Mouse (Mus musculus) splenic B cell, adult 2 months (primary cell): ENCODE data around the gene Vav2.

Source experiments
- DNase-seq: peaks from one replicate; pipeline ENCODE4 v3.0.0-alpha.2; 2011; ENCODE audit warnings: low read depth, low spot score
- H3K27me3 ChIP-seq: 2 replicates; pipeline ENCODE4 v1.6.1; 2012; ENCODE audit warnings: mild to moderate bottlenecking, low read length, moderate library complexity, mixed read lengths; ENCODE audit not compliant: control insufficient read depth, poor library complexity, insufficient read depth, severe bottlenecking
- H3K36me3 ChIP-seq: 2 replicates; pipeline ENCODE4 v1.6.1; 2012; ENCODE audit warnings: mild to moderate bottlenecking, low read length, moderate library complexity, mixed read lengths; ENCODE audit not compliant: control insufficient read depth, poor library complexity, insufficient read depth, severe bottlenecking

The Vav2 gene

DNA sequence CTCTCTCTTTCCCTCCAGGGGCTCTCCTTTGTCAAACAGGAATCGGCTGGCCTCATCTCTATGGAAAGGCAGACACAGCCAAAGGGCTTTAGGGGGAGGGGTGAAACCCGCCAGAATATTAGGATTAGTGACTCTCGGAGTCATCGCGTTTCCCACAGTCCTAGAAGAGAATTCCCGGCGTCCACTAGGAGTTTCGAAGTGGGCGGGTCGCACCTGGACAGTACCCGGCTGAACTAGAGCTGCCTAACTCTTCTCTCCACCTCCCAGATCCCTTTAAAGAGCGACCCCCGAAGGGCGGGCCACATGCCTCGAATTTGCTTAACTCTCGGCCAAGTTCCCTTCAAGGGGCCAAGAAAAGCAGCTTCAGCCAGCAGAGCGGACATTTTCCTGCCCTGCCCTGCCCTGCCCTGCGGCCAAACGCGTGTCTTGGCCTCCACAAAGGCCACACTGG is 1.6 kb downstream of the Vav2 start:
- no peaks in the 10 kb centered on the region for H3K27me3 ChIP-seq
- no peaks in the 10 kb centered on the region for H3K36me3 ChIP-seq
- DNase-seq = no peak

DNA sequence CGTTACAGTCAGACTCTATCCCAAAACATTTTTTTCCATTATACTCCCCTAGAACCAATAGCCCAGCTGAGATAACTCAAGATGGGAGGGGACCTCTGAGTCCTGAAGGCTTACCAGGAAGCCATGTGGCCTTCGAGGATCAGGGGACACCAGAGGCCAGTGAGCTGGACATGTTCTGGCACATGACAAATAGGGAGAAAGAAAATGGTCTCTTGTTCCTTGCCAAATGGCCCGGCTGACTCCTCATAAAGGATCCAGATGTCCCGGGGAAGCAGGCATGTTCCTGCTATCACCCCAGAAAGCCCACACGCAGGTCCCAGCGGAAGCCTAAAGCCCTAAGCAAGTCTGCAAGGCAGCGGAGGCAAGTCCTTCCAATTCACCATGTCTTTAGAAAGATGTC is 3.2 kb downstream of the Vav2 start:
- H3K36me3 ChIP-seq = no peaks in the 10 kb centered on the region
- no peak for DNase-seq

DNA sequence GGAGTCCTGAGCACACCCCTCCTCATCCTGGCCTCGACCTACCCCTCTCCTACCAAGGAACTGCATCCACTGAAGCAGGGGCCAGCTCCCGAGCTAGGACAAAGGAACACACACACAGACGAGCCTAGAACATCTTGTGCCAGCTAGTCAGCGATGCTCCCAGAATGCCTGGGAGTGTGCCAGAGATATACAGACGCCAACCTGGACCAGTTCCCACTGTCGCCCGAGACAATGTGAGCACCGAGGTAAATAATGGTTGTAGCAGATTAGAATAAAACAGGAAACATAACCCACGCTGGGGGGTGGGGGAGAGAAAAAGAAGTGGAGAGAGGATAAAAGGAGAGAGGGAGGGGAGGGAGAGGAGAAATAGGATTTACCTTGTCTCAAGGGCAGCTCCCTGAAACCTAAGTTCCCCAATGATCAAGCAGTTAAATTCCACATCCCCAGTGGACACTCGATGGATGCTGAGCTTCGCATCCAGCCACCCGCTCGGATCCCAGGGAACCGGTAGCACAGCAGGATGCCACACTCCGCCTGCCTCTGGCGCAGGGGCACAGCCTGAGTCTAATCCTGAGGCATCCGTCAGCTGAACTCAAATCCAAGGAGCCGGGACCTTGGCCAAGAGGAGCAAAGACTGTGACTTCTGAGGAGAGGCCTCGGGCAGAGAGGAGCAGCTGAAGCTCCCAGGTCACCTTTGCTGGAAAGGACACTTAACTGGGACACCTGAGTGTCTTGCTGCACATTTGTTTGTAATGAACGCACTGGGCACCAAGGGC is 5.4 kb downstream of the Vav2 start:
- Histone ChIP-seq H3K27me3 (no peaks in the 10 kb centered on the region), H3K36me3 (no peaks in the 10 kb centered on the region)
- no peak for DNase-seq

More for the DNA sequence above, 3.2 kb downstream of the Vav2 start:
- no peaks in the 10 kb centered on the region for H3K27me3 ChIP-seq

DNA sequence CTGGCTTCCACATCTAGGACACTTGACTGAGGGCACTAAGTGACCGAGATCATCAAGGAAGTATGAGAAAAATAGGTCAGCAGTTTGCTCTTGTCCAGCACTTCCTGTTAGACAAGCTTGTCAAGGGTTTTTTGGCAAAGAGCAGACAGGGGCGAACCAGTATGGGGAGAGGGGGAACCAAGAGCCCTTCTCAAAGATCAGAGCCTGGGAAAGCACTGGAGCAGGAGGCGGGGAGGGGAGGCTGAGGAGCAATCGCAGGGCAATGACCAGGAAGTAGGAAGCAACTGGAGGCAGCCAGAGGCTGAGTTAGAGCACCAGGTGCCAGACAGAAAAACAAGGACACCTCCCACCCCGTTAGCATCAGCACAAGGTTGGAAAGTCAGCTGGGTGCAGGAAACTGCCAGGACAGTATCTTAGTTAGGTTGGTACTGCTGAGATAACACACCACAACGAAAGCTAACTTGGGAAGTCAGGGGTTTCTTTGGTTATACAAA is 8.2 kb downstream of the Vav2 start:
- Histone ChIP-seq H3K27me3 (no peaks in the 10 kb centered on the region), H3K36me3 (no peaks in the 10 kb centered on the region)
- DNase-seq = no peak

DNA sequence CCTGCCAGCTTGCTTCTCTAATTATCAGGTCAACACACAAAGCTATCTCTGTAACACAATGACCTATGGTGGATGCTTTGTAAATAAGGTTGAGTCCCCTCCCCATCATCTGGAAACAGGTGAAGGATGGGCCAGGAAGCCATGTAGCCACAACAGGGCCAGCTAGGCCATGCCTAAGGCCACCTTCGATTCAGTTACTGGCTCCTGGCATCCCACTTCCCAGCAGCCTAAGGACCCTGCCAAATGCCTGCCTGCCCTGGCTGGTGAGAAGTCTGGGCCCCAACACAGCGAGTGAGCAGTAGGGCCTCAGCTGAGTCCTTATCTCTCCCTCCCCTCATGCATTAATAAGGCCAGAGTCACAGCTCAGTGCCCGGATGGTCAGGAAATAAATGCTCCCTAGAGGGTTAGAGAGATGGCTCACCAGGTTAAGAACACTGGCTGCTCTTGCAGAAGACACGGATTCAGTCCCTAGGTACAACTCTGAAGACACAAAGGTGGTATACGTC is 9.1 kb downstream of the Vav2 start:
- H3K36me3 ChIP-seq = no peaks in the 10 kb centered on the region

DNA sequence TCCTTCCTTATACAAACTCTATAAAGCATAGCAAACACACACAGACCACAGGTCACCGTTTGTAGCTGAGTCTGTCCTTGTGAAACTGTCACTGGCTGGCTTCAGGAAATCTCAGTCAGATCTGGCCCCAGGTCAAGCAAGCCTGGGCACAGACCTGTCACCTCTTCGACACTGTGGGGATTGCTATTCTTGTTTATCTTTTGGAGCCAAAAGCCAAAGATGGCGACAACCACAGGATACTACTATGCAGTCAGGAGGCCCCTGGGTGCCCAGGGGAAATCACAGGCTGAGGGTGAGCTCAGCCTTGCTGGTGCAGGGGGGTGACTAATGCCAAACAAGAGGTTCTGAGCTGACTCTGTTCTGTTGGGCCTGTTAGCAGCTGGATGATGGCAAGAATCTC is 10.4 kb downstream of the Vav2 start:
- no peaks in the 10 kb centered on the region for H3K36me3 ChIP-seq
- no peaks in the 10 kb centered on the region for H3K27me3 ChIP-seq
- peak; percentile 41 for DNase-seq

More for the DNA sequence above, 9.1 kb downstream of the Vav2 start:
- DNase-seq = peak; percentile 25
- no peaks in the 10 kb centered on the region for H3K27me3 ChIP-seq

DNA sequence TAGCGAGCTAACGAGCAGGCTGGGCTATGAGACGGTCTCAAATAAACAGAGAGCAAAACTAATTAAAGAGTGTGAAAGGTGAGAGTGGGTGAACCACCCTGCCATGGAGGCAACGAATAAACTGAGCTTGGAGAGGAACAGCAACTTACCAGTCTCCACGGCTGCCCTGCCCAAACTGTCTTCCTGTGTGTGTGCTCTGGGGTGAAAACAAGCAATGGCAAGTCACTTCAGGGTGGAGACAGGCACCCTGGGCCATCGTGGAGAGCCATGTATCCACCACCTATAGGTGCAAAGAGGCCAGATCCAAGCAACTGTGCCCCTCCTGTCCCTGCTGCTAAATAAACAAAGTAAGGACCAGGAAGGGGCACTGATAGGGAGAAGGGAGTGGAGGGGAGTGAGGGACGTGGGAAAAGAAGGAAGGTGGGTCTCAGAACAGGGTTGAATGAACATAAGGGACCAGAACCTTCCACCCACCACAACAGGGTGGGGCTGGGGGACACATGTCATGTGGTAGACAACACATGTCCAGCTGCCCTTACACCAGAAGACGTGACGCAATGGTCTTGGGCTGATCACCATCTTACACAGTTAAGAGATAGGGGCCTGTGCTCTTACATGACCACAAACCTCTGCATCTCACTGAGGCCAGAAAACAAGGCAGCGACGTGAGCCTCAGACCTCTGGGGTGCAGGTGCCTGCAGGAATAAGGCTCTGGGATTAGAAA is 11.6 kb downstream of the Vav2 start:
- Histone ChIP-seq H3K27me3 (no peaks in the 10 kb centered on the region), H3K36me3 (no peaks in the 10 kb centered on the region)
- peak; percentile 65 for DNase-seq

DNA sequence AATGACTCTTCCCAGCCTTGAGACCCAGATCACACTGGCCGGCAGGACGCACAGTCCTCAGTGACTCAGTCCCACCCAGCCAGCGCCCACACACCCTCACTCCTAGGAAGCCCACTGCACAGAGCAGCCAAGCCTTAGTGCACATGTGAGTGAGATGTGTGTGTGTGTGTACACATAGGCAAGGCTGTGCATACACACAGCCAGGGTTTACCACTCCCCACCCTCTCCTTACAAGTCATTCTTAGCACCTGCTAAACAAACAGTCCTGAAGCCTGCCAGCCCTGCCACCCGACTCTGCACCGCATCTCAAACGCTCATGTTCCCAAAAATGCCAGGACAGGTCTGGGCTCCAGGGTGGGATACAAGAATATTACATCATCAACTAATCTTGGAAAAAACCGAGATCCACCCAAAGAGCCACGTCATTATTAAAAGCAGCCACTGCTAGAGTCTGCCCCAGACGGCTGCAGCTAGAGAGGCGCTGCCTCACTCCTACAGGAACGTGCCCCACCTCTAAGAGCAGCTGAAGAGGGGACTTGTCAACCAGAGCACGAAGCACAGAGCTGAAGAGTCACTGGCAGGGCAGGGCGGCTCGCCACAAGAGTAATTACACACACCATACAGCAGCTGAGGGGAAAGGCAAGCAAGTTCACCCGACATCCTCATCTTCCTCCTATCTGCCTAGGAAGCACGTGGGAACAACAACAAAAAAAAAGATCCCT is 12.7 kb downstream of the Vav2 start:
- H3K27me3 ChIP-seq = no peaks in the 10 kb centered on the region
- peak; percentile 37 for DNase-seq
- H3K36me3 ChIP-seq = no peaks in the 10 kb centered on the region

DNA sequence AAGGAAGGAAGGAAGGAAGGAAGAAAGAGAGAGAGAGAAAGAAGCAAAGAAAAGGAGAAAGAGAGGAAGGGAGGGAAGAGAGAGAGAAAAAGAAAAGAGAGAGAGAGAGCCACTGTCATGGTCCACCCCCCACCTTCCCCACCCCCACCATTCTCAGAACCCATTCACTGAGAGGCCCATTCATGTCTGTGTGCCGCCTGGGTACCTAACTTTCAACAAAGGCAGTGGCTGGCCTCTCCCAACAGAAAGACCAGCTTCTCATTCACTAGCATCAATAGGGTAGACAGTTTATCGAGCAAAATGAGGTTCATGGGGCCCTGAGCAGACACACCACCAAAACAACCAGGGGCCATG is 13.3 kb downstream of the Vav2 start:
- no peak for DNase-seq
- Histone ChIP-seq H3K27me3 (no peaks in the 10 kb centered on the region), H3K36me3 (no peaks in the 10 kb centered on the region)

DNA sequence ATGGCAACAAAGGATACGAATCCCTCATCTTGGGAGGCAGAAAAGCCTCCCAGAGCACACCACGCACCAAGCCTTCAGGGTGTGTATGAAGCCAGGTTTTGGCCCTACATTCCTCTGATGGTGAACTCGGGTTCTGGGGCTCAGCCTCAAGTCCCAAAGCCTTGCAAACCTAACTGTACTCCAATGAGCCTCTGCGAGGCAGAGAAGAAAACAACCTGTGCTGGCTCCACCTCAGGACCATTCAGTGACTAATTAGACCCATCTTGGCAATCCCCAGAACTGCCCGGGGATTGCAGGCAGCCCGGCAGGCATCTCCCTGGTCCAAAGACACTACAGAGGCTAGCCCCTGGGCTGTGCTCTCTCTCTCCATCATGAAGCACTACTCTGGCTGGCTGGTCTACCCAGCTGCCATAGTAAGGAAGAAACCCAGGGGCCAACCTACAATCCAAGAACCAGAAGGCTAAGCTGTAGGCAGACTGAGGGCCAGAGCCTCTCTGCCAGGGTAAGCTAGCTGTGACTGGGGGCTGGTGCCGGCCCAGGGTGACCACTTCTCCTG is 14.5 kb downstream of the Vav2 start:
- Histone ChIP-seq H3K27me3 (no peaks in the 10 kb centered on the region), H3K36me3 (no peaks in the 10 kb centered on the region)
- DNase-seq = no peak

DNA sequence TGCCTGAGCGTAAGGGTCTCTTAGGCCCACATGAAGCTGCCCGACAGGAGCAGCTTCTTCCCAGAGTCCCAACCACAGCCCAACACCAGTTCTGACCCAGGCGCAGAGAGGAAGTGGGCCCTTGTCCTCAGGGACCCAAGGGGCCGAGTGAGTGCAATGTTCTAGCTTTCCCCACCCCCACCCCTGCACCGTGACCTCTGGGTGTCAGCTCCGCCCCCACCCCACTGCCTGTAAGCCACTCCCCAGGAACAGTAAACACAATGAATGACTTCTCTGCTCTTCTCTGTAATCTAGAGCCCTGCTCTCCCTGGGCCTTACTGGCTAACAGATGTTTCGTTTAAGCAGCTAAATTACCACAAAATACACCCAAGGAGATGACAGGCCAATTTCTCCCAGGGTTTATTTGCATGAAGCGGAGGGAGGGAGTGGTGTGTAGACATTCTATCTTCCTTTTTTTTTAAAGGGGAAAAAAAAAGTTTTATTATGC is 15.1 kb downstream of the Vav2 start:
- no peaks in the 10 kb centered on the region for H3K36me3 ChIP-seq
- DNase-seq = peak; percentile 82
- H3K27me3 ChIP-seq = no peaks in the 10 kb centered on the region

DNA sequence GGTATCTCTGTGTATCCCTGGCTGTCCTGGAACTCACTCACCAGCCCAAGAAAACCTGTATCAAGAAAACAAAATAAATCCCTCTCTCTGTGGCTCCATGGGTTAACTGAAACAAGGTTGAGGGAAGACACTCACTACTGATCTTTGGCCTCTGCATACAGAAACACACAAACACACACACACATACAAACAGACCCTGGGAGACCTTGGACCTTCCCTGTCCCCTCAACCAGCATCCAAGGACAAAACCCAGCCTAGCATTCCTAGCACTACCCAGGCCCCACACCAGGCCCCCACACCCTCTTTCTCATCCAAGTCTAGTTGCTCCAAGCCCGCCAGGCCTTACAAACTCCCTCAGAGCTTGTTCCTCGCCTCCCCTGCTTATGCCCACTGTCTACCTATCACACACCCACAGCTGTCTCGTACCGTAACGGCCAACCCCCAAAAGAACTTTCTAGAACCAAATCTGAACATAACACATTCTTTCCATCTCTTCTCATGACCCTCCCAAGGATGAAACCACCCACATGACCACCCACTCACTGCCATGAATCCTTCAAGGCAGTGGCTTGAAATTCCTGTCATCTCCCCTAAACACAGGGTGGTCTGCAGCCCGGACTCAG is 16.2 kb downstream of the Vav2 start:
- peak; percentile 67 for DNase-seq
- H3K36me3 ChIP-seq = no peaks in the 10 kb centered on the region
- no peaks in the 10 kb centered on the region for H3K27me3 ChIP-seq

DNA sequence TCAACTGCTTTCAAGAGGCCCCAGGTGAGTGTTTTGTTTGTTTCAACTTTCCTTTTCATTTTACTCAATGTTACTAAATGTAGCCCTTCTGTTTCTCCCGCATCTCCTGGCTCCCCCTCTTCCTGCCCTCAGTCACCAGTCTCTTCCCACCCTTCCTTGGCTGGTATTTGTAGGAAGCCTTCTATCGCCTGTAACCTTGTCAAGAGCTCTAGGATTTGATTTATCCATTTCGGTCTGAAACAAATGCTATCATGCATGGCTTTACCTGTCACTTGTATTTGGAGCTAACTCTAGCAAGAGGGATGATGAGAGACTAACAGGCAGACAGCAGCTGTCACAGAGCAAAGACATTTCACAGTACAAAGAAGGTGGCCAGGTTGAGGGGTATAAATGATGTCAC is 18.6 kb downstream of the Vav2 start:
- DNase-seq = no peak
- H3K27me3 ChIP-seq = no peaks in the 10 kb centered on the region
- H3K36me3 ChIP-seq = no peaks in the 10 kb centered on the region

DNA sequence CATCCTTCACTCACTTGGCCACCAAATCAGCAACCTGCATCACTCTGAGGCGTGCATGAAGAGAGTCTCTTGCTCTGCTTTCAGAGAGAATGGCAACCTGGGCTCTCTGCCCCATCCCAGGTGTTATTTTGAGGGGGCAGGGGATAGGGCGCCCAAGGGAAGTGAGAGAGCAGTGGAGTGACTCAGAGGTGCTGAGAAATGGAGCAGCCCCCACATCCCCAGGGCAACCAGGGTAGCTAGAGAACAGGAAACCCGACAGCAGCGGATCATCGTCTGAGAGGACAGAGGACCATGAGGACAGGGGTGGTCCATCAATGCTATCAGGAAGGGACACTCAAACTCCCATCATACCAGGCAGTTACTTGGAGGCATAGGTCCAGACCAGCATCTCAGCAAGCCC is 19.9 kb downstream of the Vav2 start:
- DNase-seq = peak; percentile 69
- Histone ChIP-seq H3K36me3 (no peaks in the 10 kb centered on the region), H3K27me3 (no peaks in the 10 kb centered on the region)
